In genomic region chr3:14249458-14249857, GRCm38 (mm10) we compare ENCODE assay signal across 23 mouse cellular contexts.
A peak's percentile ranks its signal among the peaks of the same experiment; 100 is the strongest.
DNase-seq lines count a peak whose midpoint lies in the region; ATAC-seq lines count a peak whose summit lies in the region.
"Had no signal": no experiment of that assay in that cellular context is flagged by ENCODE, and none has a peak within 500 bp of the region (broad histone marks: within the 10 kb centered on the region; RNA-seq: fewer than 3 reads in every experiment).

No protein-coding gene starts in this region.

- no peaks in the 10 kb centered on the region for H3K27me3 ChIP-seq in intestine, embryonic 15.5 days (replicated peaks)
- H3K27me3 ChIP-seq: embryonic facial prominence, embryonic 13.5 days; embryonic facial prominence, embryonic 15.5 days; forebrain, embryonic 12.5 days had no signal

- no peak overlapping the region for H3K4me3 ChIP-seq in intestine, embryonic 15.5 days (replicated peaks)
- H3K4me3 ChIP-seq: embryonic facial prominence, embryonic 13.5 days; embryonic facial prominence, embryonic 15.5 days; erythroblast, embryonic 14.5 days; forebrain, embryonic 10.5 days; forebrain, embryonic 12.5 days had no signal

- DNase-seq in ES-CJ7 (ENCODE audit: low read depth, low spot score) = peak; percentile 50
- peak; percentile 49 for DNase-seq in R1 (ENCODE audit: low read depth, low spot score)
- no peak for DNase-seq in cerebellum, adult 9-11 months
- DNase-seq in heart, postnatal 10 days = no peak
- DNase-seq: adrenal gland, adult 8-10 months; adrenal gland, postnatal 14 days; adrenal gland, postnatal 36 days; cerebellum, adult 11-12 months; cerebellum, adult 2 months; cerebellum, adult 9-10 months; cerebellum, postnatal 36 days; embryo, embryonic 11 days had no signal

- ATAC-seq in intestine, embryonic 15.5 days = no peak
- ATAC-seq: activated CD4-positive, CD25-positive, alpha-beta regulatory T cell, adult 4 months; forebrain, embryonic 14.5 days; forebrain, embryonic 16.5 days; Patski had no signal

- H3K4me2 ChIP-seq in intestine, embryonic 15.5 days (replicated peaks) = no peak overlapping the region
- H3K4me2 ChIP-seq: embryonic facial prominence, embryonic 13.5 days; embryonic facial prominence, embryonic 15.5 days; forebrain, embryonic 12.5 days had no signal

- no peaks in the 10 kb centered on the region for H3K36me3 ChIP-seq in intestine, embryonic 15.5 days
- H3K36me3 ChIP-seq: embryonic facial prominence, embryonic 13.5 days; embryonic facial prominence, embryonic 15.5 days; forebrain, embryonic 10.5 days; forebrain, embryonic 12.5 days; G1E had no signal

- no peaks in the 10 kb centered on the region for H3K4me1 ChIP-seq in intestine, embryonic 15.5 days (replicated peaks)
- H3K4me1 ChIP-seq: embryonic facial prominence, embryonic 13.5 days; embryonic facial prominence, embryonic 15.5 days; forebrain, embryonic 10.5 days; forebrain, embryonic 12.5 days had no signal

- no peak overlapping the region for H3K9ac ChIP-seq in intestine, embryonic 15.5 days
- H3K9ac ChIP-seq: embryonic facial prominence, embryonic 13.5 days; embryonic facial prominence, embryonic 15.5 days; forebrain, embryonic 12.5 days had no signal

- H3K9me3 ChIP-seq in intestine, embryonic 15.5 days = no peaks in the 10 kb centered on the region
- H3K9me3 ChIP-seq: embryonic facial prominence, embryonic 13.5 days; embryonic facial prominence, embryonic 15.5 days; forebrain, embryonic 10.5 days; forebrain, embryonic 12.5 days; G1E had no signal

- intact Hi-C loops in heart, postnatal 10 days (cut with DNase I) = no loop called here

- no peak overlapping the region for H3K27ac ChIP-seq in intestine, embryonic 15.5 days
- H3K27ac ChIP-seq: embryonic facial prominence, embryonic 13.5 days; embryonic facial prominence, embryonic 15.5 days; forebrain, embryonic 10.5 days; forebrain, embryonic 12.5 days had no signal

Comparison
In these comparisons a context has a peak if more than half of its experiments do, and no peak if none do; other contexts are left out.
1. DNase-seq: peak in ES-CJ7 (single experiment) and R1 (single experiment); none in cerebellum, adult 9-11 months (single experiment) and heart, postnatal 10 days (0 of 2).